Mouse (Mus musculus) T-helper 17 cell (primary cell): ENCODE results near the gene Gm26741.
"Not testable (repeated sequence)": the region's sequence is repeated elsewhere in the genome, so short reads cannot be mapped to it uniquely, and the experiment has no call there.

ENCODE experiments used
- in situ Hi-C, 2 experiments: fragments of 300-600 bp; cut with MboI, MseI; formaldehyde crosslinking; loops; 1 replicate in 1 of 2; 2 replicates in 1 of 2; pipeline ENCODE4 v1.15.1; 2025; ENCODE audit warnings: high pct_unique_total_duplicates in 2 of 2

Gm26741 gene

DNA sequence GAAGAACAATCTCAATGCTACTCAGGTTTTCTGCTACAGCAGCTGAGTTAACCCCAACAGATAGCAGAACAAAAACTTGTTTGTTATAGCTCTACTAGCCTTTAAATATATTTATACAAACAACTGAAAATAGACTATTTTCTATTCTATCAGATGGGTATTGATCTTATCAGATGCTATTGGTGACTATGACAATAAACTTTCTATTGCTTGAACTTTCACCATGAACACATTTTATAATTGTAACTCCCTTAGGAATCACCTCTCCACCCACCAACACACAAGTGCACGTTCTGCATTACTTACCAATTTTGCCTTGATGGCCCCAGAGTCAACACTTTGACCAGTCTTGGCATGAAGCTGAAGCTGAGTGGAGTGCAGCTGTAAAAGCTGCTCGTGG is at the start of gene Gm26741:
TSS of gene Gm26741 (plus strand) at position 301 of the 400 bp plus-strand sequence.
- in situ Hi-C loops: no loop called here

- in situ Hi-C loops: loop anchor here (25.0 kb wide), 1 partner anchor 522 kb away; no protein-coding TSS in a partner anchor
Measured at GRCm38 (mm10) chr10:52309196-52309595, 49.4 kb upstream of the Gm26741 start.

DNA sequence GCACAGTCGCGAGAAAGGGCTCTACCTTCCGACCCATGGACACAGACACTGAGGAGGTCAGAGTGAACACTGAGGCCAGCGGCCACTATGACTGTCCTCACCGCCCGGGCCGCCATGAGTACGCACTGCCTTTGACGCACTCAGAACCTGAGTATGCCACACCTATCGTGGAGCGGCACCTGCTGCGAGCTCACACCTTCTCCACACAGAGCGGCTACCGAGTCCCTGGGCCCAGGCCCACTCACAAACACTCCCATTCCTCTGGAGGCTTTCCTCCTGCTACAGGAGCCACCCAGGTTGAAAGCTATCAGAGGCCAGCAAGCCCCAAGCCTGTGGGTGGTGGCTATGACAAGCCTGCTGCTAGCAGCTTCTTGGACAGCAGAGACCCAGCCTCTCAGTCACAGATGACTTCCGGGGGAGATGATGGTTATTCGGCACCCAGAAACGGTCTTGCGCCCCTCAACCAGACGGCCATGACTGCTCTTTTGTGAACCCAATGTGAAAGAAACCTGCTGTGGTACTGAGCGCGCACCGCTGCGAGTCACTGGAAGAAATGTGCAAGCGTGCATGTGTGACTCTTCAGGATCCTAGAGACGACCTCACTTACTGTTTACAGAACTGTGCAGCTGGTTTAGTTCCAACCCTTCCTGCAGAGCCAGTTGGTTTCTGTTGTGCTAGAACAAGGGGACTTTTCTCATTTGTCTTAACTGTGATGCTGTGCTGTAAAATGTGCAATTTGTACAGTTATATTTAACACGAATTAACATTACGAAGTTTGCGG is 38.9 kb upstream of the Gm26741 start:
- in situ Hi-C loops: loop anchor here (25.0 kb wide), 1 partner anchor 532 kb away; no protein-coding TSS in a partner anchor

DNA sequence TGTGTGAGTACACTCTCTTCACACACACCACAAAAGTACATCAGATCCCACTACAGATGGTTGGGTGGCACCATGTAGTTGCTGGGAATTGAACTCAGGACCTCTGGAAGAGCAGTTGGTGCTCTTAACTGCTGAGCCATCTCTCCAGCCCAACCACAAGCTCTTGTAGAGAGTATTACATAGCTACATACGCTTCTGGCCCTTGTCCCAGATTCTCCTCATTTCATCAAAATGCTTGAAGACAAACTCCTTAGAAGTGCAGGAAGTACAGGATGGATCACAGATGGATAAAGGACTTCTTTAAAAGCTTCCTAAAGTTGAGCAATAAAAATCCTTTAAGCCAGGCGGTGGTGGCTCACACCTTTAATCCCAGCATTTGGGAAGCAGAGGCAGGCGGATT is 36.6 kb upstream of the Gm26741 start:
- in situ Hi-C loops: loop anchor here (25.0 kb wide), 1 partner anchor 535 kb away; no protein-coding TSS in a partner anchor

- in situ Hi-C loops: no loop called here
Measured at GRCm38 (mm10) chr10:52331007-52331406, 27.6 kb upstream of the Gm26741 start.

GRCm38 (mm10) chr10:52343324-52343723 is 15.2 kb upstream of the Gm26741 start:
- in situ Hi-C loops: not testable (repeated sequence)

DNA sequence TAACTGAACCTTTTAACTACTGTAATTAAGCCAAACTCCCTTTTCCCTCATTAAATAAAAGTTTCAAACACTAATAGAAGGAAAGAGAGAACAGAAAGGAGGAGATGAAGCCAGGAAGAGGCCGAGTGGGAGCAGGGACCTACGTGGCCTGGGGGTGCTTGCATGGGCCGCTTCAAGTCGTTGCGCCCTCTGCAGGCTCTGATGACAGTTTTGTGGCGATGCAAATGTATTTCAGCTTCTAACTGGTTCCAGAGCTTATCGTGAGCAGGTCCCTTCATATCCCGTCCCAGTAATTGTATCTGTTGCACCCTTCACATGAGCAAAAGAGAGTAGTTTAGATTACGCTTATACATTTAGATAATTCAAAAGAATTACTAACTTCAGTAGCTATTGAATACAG is 5.4 kb upstream of the Gm26741 start:
- in situ Hi-C loops: no loop called here

GRCm38 (mm10) chr10:52360241-52360735 is 1.7 kb downstream of the Gm26741 start:
- in situ Hi-C loops: no loop called here

DNA sequence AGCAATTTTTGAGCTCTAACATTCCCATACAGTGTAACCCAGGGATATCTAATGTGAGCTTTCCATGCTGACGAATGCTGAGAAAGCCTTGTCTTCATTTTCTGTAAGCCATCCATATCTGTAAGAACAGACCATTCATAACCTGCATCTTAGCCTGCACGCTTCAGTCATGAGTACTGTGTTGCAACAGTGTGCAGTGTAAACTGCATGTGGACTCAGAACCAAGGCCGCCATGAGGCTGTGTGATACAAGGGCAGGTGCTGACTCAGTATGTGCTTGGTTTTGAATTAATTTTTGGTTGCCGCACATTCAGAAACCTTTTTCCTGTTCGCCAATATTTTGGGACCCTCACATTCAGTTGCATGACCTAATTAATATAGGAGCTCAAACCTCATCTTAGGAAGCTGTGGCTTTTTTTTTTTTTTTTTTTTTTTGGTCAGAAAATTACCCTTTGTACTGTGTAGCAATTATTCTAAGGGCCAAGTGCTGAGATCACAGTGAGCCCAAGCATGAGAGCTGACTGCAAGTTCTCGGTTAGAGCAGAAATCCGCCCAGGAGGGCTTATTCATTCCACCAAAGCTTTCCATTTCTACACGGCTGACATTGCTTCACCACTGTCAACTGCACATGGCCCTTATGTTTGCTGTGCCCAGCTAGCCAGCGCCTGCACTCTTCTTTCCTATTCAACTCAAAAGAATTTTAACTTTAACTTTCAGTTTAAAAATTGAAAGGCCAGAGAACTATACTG is 2.5 kb downstream of the Gm26741 start:
- in situ Hi-C loops: no loop called here

DNA sequence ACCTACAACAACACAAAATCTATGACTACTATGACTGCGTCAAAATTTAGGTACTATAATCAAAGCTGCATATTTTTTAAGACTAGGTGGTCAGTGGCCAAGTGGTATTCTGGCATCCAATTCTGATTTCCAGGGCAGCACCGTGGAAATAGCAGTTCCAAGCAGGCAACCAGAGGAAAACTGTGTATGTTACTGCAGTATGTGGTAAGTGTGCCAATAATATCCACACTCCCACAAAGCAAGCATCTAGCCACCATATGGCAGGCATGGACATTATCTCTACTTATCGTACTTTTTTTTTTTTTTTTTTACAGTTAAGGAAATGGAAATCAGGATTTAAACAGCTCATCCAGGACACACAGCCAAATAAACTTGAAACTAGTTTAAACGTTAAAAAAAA is 9.8 kb downstream of the Gm26741 start:
- in situ Hi-C loops: no loop called here

GRCm38 (mm10) chr10:52373834-52374233 is 15.3 kb downstream of the Gm26741 start:
- in situ Hi-C loops: loop anchor here in 1 of 2 experiments (10.0 kb wide), 1 partner anchor 159 kb away; no protein-coding TSS in a partner anchor

- in situ Hi-C loops: loop anchor here in 1 of 2 experiments (10.0 to 25.0 kb wide), 2 partner anchors 160 to 1462 kb away; no protein-coding TSS in a partner anchor
Measured at GRCm38 (mm10) chr10:52374651-52375050, 16.1 kb downstream of the Gm26741 start.

GRCm38 (mm10) chr10:52376422-52376821 is 17.9 kb downstream of the Gm26741 start:
- in situ Hi-C loops: loop anchor here in 1 of 2 experiments (10.0 to 25.0 kb wide), 2 partner anchors 162 to 1464 kb away; no protein-coding TSS in a partner anchor

GRCm38 (mm10) chr10:52377813-52378212 is 19.2 kb downstream of the Gm26741 start:
- in situ Hi-C loops: loop anchor here in 1 of 2 experiments (10.0 to 25.0 kb wide), 2 partner anchors 163 to 1466 kb away; no protein-coding TSS in a partner anchor

GRCm38 (mm10) chr10:52381321-52381801 is 22.8 kb downstream of the Gm26741 start:
- in situ Hi-C loops: loop anchor here (5.0 to 25.0 kb wide), 2 partner anchors 36 to 1469 kb away; partner anchors contain the start of gene Nus1 (in 1 of the 2)

DNA sequence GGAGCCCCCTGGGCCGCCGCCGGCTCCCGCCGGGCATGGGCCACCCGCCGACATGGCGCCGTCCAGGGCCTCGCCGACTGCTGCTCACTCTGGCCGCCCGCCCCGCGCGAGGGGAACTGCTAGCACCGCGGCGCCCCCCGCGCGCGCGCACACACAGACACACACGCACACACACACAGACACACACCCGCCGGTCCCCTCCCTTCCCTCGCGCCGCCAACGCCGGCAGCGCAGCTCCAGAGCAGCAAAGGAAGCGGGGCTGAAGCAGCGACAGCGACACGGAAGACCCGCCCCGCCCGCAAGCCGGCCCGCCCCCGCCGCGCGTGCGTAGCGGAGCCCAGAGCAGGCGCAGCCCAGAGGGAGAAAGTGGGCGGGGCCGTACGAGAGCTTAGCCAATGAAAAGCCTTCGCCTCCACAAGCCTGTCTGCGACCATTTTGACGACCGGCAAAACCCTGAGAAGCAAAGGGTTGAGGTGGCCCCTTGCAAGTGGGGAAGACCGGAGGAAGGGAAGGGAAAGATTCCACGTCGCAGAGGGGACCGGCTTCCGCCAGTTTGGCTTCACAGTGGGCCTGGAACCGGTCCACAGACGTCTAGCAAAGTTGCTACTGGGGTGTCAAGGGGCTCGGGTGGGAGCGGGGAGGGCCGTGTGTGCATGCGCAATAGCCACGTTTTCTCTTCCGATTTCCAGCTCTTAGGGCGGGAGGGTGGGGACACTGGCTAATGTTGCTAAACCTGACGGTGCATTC is 23.5 kb downstream of the Gm26741 start, which contains the start of gene Gopc:
TSS of gene Gopc (minus strand) at position 280 of the 747 bp plus-strand sequence.
- in situ Hi-C loops: loop anchor here (5.0 to 25.0 kb wide), 2 partner anchors 35 to 1470 kb away; partner anchors contain the start of gene Nus1 (in 1 of the 2)

DNA sequence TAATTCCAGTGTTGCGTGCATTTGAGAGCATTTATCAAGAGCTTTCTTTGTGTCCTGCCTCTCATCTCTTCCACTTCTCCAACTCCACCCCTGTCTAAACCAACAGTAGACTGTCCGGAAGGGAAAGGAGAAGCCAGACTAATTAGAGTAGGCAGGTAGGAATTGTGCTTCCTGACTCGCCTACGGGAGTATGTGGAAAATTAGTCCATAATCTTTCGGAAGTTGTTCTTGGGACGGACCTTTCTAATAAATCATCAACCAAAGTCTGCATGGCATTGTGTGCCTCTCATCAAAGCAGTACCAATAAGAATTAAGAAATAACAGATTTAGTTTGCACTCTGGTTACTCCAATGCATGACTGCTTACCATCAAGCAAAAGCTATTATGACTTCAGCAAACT is 24.5 kb downstream of the Gm26741 start:
- in situ Hi-C loops: loop anchor here (5.0 to 25.0 kb wide), 2 partner anchors 34 to 1471 kb away; partner anchors contain the start of gene Nus1 (in 1 of the 2)

DNA sequence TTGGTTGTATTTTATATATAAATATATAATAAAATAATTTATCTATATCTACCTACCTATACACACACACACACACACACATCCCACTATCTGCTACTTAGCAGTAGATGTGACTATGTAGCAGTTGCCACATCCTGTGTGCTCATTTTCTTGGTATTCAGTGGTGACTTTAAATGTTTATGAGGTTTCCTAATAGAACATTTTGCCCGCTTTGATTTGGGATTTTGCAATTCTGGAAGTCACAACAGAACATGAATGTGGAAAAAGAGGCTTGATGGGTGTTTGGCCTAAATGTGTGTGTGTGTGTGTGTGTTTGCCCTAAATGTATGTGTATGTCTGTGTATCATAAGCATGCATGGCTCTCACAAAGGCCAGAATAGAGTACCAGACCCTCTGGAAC is 25.0 kb downstream of the Gm26741 start:
- in situ Hi-C loops: loop anchor here (5.0 to 25.0 kb wide), 2 partner anchors 34 to 1471 kb away; partner anchors contain the start of gene Nus1 (in 1 of the 2)

DNA sequence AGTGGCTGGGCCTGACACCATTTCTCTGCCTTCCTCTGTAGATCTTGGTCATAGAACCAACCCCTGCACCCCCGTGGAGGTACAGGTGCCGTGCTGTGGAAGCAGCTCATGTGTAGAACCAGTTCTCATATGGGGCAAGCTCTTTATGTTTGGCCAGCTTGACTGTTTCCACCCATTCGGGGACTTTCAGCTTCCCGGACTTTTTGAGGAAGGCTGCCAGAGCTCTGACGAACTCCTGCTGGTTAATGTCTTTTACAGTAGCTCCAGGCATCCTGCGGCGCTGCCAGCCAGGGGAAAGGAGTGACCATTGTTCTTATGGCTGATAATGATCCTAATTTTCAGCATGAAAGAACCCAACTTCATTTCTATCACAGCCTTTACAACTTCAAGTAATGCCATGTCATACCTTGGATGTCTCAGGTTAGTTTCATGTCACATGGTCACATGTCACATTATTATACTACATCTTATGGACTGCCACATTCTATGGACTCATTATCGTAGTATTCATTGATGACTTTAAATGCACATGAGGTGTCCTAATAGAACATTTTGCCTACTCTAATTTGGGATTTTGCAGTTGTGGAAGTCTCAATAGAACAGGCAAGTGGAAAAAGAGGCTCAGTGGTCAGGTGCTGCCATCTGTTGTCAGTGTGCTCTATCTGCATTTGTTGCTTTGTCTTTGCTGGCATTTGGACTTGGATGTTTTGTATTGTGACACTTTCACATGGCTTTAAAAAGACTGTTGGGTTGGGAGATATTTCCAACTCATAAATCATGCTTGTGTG is 26.4 kb downstream of the Gm26741 start:
- in situ Hi-C loops: loop anchor here (5.0 to 25.0 kb wide), 4 partner anchors 32 to 1473 kb away; partner anchors contain the start of genes Dcbld1 (in 1 of the 2) and Nus1 (in 1 of the 2)
